8 mouse cellular contexts compared by ENCODE assay signal in genomic region chr17:47504941-47505346, GRCm38 (mm10). TPM values are rescaled to one million over a fixed set of nuclear protein-coding genes. Genes with fewer than 3 reads are reported as not detected.
DNase-seq lines count a peak whose midpoint lies in the region; ATAC-seq and TF ChIP-seq lines count a peak whose summit lies in the region.

TSS of gene Ccnd3 (plus strand) at chr17:47505051.

- H3K9ac ChIP-seq in forebrain, postnatal 0 days, result peak within 1 kb of the TSS; percentile 33; the same call in 1 of the 2 replicates
- H3K9ac ChIP-seq in liver, postnatal 0 days (replicated peaks), result peak within 1 kb of the TSS; percentile 70
- peak within 1 kb of the TSS; percentile 56 for H3K9ac ChIP-seq in neural tube, embryonic 11.5 days (ENCODE audit: low read length)

- TF ChIP-seq CTCF in forebrain, postnatal 0 days (IDR thresholded peaks at IDR 0.05; ENCODE audit: low read depth), result no peak
- no peak for TF ChIP-seq CTCF in liver, postnatal 0 days (IDR thresholded peaks at IDR 0.05; ENCODE audit: low read depth)
- no peak for TF ChIP-seq CTCF in testis, adult 2 months (IDR thresholded peaks at IDR 0.05; ENCODE audit: control insufficient read depth, insufficient read depth, insufficient replicate concordance, low read depth, low read length)

- 2% methylated on average over 22 of the region's 22 CpGs for WGBS in forebrain, postnatal 0 days
- under 1% methylated on average over 22 of the region's 22 CpGs for WGBS in large intestine, adult 2 months
- 1% methylated on average over 22 of the region's 22 CpGs for WGBS in liver, postnatal 0 days (ENCODE audit: insufficient replicate concordance)
- 3% methylated on average over 22 of the region's 22 CpGs for WGBS in neural tube, embryonic 11.5 days

- H3K36me3 ChIP-seq in forebrain, postnatal 0 days (ENCODE audit: insufficient read depth), result no peaks in the 10 kb centered on the region
- H3K36me3 ChIP-seq in liver, postnatal 0 days (replicated peaks; ENCODE audit: insufficient read depth, low read length), result peaks cover 6% of the 10 kb centered on the region; the same call in 1 of the 2 replicates
- H3K36me3 ChIP-seq in neural tube, embryonic 11.5 days (ENCODE audit: control insufficient read depth, insufficient read depth, low read length), result no peaks in the 10 kb centered on the region
- no peaks in the 10 kb centered on the region for H3K36me3 ChIP-seq in testis, adult 2 months (ENCODE audit: control insufficient read depth, insufficient read depth, low read length)

- intact Hi-C loops in heart, postnatal 25 days (cut with DNase I), result no loop called here

- peak within 1 kb of the TSS; percentile 49 for H3K4me2 ChIP-seq in forebrain, postnatal 0 days (ENCODE audit: low read depth)
- peak within 1 kb of the TSS; percentile 89 for H3K4me2 ChIP-seq in liver, postnatal 0 days (ENCODE audit: low read depth, low read length)
- H3K4me2 ChIP-seq in neural tube, embryonic 11.5 days (ENCODE audit: low read depth), result peak within 1 kb of the TSS; percentile 65

- H3K27me3 ChIP-seq in forebrain, postnatal 0 days (ENCODE audit: insufficient read depth, low read length), result no peaks in the 10 kb centered on the region
- H3K27me3 ChIP-seq in liver, postnatal 0 days (ENCODE audit: insufficient read depth, low read length), result no peaks in the 10 kb centered on the region
- H3K27me3 ChIP-seq in neural tube, embryonic 11.5 days (ENCODE audit: control insufficient read depth, insufficient read depth, low read length), result no peaks in the 10 kb centered on the region
- H3K27me3 ChIP-seq in testis, adult 2 months (ENCODE audit: control insufficient read depth, insufficient read depth, low read length), result no peaks in the 10 kb centered on the region

- TF ChIP-seq EP300 in liver, postnatal 0 days (IDR thresholded peaks at IDR 0.05; ENCODE audit: low read depth), result 0 out of 2 replicates have a peak, but pooled peaks have one; percentile 33

- peak; percentile 82 for DNase-seq in A20 (ENCODE audit: low read depth, low spot score)
- peak; percentile 81 to 83 for DNase-seq in adrenal gland, postnatal 36 days
- peak; percentile 16 for DNase-seq in forebrain, postnatal 0 days
- DNase-seq in heart, postnatal 25 days (ENCODE audit: low spot score), result peak; percentile 82
- DNase-seq in large intestine, adult 2 months (ENCODE audit: low read depth, low spot score), result no peak
- peak; percentile 86 for DNase-seq in liver, postnatal 0 days
- DNase-seq in neural tube, embryonic 11.5 days (ENCODE audit: low spot score), result peak; percentile 51

- peak within 1 kb of the TSS; percentile 19 for H3K4me3 ChIP-seq in forebrain, postnatal 0 days (ENCODE audit: low read depth, low read length)
- H3K4me3 ChIP-seq in liver, postnatal 0 days (ENCODE audit: low read depth, low read length), result peak within 1 kb of the TSS; percentile 60
- peak within 1 kb of the TSS; percentile 28 for H3K4me3 ChIP-seq in neural tube, embryonic 11.5 days (ENCODE audit: low read depth, low read length)
- peak within 1 kb of the TSS; percentile 39 for H3K4me3 ChIP-seq in testis, adult 2 months (ENCODE audit: control insufficient read depth, low read depth, low read length)

- H3K27ac ChIP-seq in forebrain, postnatal 0 days (ENCODE audit: low read depth, low read length), result no peak within 1 kb of the TSS
- H3K27ac ChIP-seq in liver, postnatal 0 days (ENCODE audit: low read depth), result peak within 1 kb of the TSS; percentile 100
- H3K27ac ChIP-seq in neural tube, embryonic 11.5 days (ENCODE audit: low read depth, low read length), result no peak within 1 kb of the TSS
- peak within 1 kb of the TSS; percentile 3; the same call in 1 of the 2 replicates for H3K27ac ChIP-seq in testis, adult 2 months (ENCODE audit: control insufficient read depth, insufficient read depth, low read depth, low read length)

- H3K4me1 ChIP-seq in forebrain, postnatal 0 days (ENCODE audit: insufficient read depth), result peaks cover 11% of the 10 kb centered on the region
- peaks cover 58% of the 10 kb centered on the region for H3K4me1 ChIP-seq in liver, postnatal 0 days (ENCODE audit: insufficient read depth)
- peaks cover 7% of the 10 kb centered on the region for H3K4me1 ChIP-seq in neural tube, embryonic 11.5 days (ENCODE audit: control insufficient read depth, insufficient read depth, low read length)
- H3K4me1 ChIP-seq in testis, adult 2 months (ENCODE audit: control insufficient read depth, insufficient read depth, low read length), result peaks cover 22% of the 10 kb centered on the region

- peak; percentile 32; the same call in 1 of the 2 replicates for TF ChIP-seq POLR2A in testis, adult 2 months (IDR thresholded peaks at IDR 0.05; ENCODE audit: control insufficient read depth, low read depth, low read length)

- no peaks in the 10 kb centered on the region for H3K9me3 ChIP-seq in forebrain, postnatal 0 days (ENCODE audit: low read length)
- no peaks in the 10 kb centered on the region for H3K9me3 ChIP-seq in liver, postnatal 0 days (ENCODE audit: low read length)
- no peaks in the 10 kb centered on the region for H3K9me3 ChIP-seq in neural tube, embryonic 11.5 days (ENCODE audit: control insufficient read depth, low read length)

- no peak for ATAC-seq in forebrain, postnatal 0 days
- peak; percentile 19 for ATAC-seq in liver, postnatal 0 days
- no peak for ATAC-seq in neural tube, embryonic 11.5 days (ENCODE audit: insufficient read depth, low FRiP score, low TSS enrichment)

RNA-seq across cellular contexts. Expression of gene Ccnd3, which starts in this region (rescaled TPM):
- total RNA-seq in adrenal gland, postnatal 36 days (2021), result 100 to 1,000 TPM; 408 to 430 TPM
- total RNA-seq in forebrain, postnatal 0 days (2014; rRNA removed), result 26.3 and 42.6 TPM in 2 replicates
- 54.0 and 59.6 TPM in 2 replicates for polyA plus RNA-seq in forebrain, postnatal 0 days (2015; fragmentation: Nextera tagmentation; extraction: Ambion mirVana)
- 10 to 100 TPM; 75.6 to 87.9 TPM for total RNA-seq in heart, postnatal 25 days (2021)
- polyA plus RNA-seq in large intestine, adult 2 months (2012; rRNA removed), result 57.0 and 63.7 TPM in 2 replicates
- 249 and 250 TPM in 2 replicates for polyA plus RNA-seq in liver, postnatal 0 days (2015; fragmentation: Nextera tagmentation; extraction: Ambion mirVana)
- polyA plus RNA-seq in neural tube, embryonic 11.5 days (2014; fragmentation: Nextera tagmentation; extraction: Ambion mirVana), result 260 TPM in 2 replicates
- polyA plus RNA-seq in testis, adult 2 months (2012; rRNA removed), result 253 and 256 TPM in 2 replicates

Comparison
In these comparisons a context has a peak if more than half of its experiments do, and no peak if none do; other contexts are left out.
1. H3K27ac ChIP-seq: peak in liver, postnatal 0 days (single experiment) and testis, adult 2 months (single experiment); none in forebrain, postnatal 0 days (single experiment) and neural tube, embryonic 11.5 days (single experiment).
2. Peak in every context shown above with its lines, with median percentiles within 50 percentile points of each other: H3K4me2 ChIP-seq, H3K4me3 ChIP-seq and H3K9ac ChIP-seq.